ENCODE assay signal across 35 mouse cellular contexts in genomic region chrX:38315884-38316283, GRCm38 (mm10). TPM values are rescaled to one million over a fixed set of nuclear protein-coding genes. Genes with fewer than 3 reads are reported as not detected.
"Had no signal": no experiment of that assay in that cellular context is flagged by ENCODE, and none has a peak within 500 bp of the region (broad histone marks: within the 10 kb centered on the region; RNA-seq: fewer than 3 reads in every experiment).

Gene Atp1b4 (plus strand): TSS chrX:38316184.

- ATAC-seq: hindbrain, embryonic 16.5 days; inflammation-experienced regulatory T-cells, adult 6 months; intestine, embryonic 15.5 days; intestine, postnatal 0 days; liver, postnatal 0 days had no signal

- H3K27me3 ChIP-seq: heart, embryonic 12.5 days; hindbrain, embryonic 12.5 days; intestine, embryonic 15.5 days; limb, embryonic 13.5 days; liver, embryonic 13.5 days; liver, embryonic 15.5 days had no signal

- H3K27ac ChIP-seq: heart, embryonic 10.5 days; hindbrain, embryonic 10.5 days; hindbrain, embryonic 12.5 days; hindbrain, embryonic 14.5 days; intestine, embryonic 15.5 days; layer of hippocampus, adult 2 months; left cerebral cortex, adult 2 months; limb, embryonic 13.5 days; liver, embryonic 13.5 days; liver, embryonic 15.5 days had no signal

- H3K36me3 ChIP-seq: heart, embryonic 10.5 days; heart, embryonic 12.5 days; hindbrain, embryonic 10.5 days; hindbrain, embryonic 12.5 days; intestine, embryonic 15.5 days; limb, embryonic 13.5 days; liver, embryonic 13.5 days; liver, embryonic 15.5 days had no signal

- H3K4me2 ChIP-seq: heart, embryonic 12.5 days; hindbrain, embryonic 12.5 days; hindbrain, embryonic 14.5 days; intestine, embryonic 15.5 days; limb, embryonic 13.5 days; liver, embryonic 11.5 days; liver, embryonic 13.5 days; liver, embryonic 15.5 days had no signal

- H3K4me3 ChIP-seq: heart, embryonic 10.5 days; heart, embryonic 12.5 days; hindbrain, embryonic 10.5 days; hindbrain, embryonic 12.5 days; intestine, embryonic 15.5 days; layer of hippocampus, adult 2 months; left cerebral cortex, adult 2 months; limb, embryonic 13.5 days; liver, embryonic 13.5 days; liver, embryonic 15.5 days had no signal

- DNase-seq: heart, adult 18-20 months; heart, postnatal 10 days; heart, postnatal 4 days; kidney, adult 18-20 months; kidney, adult 8-10 months; kidney, postnatal 10 days; kidney, postnatal 25 days; kidney, postnatal 4 days; liver; liver, embryonic 13.5 days; liver, postnatal 0 days had no signal

- H3K9ac ChIP-seq: heart, embryonic 12.5 days; hindbrain, embryonic 12.5 days; hindbrain, embryonic 14.5 days; intestine, embryonic 15.5 days; limb, embryonic 13.5 days; liver, embryonic 13.5 days; liver, embryonic 15.5 days; liver, postnatal 0 days had no signal

- H3K4me1 ChIP-seq: heart, embryonic 10.5 days; intestine, embryonic 15.5 days; limb, embryonic 13.5 days; liver, embryonic 13.5 days; liver, embryonic 15.5 days had no signal

- H3K9me3 ChIP-seq: heart, embryonic 10.5 days; heart, embryonic 12.5 days; hindbrain, embryonic 10.5 days; hindbrain, embryonic 12.5 days; intestine, embryonic 15.5 days; limb, embryonic 13.5 days; liver, embryonic 13.5 days; liver, embryonic 15.5 days had no signal

RNA-seq across cellular contexts. Expression of gene Atp1b4, which starts in this region (rescaled TPM):
- total RNA-seq: granulocyte monocyte progenitor cell, adult 5-6 weeks; heart, adult 18-20 months; heart, adult 8-10 months; heart, postnatal 25 days; layer of hippocampus, adult 2 months; layer of hippocampus, postnatal 10 days; layer of hippocampus, postnatal 25 days; left cerebral cortex, adult 2 months; left cerebral cortex, postnatal 14 days; left cerebral cortex, postnatal 36 days had no signal
- polyA plus RNA-seq: frontal cortex, adult 2 months; heart, embryonic 10.5 days; heart, embryonic 12.5 days; hindbrain, embryonic 10.5 days; hindbrain, embryonic 14.5 days; inflammation-experienced regulatory T-cells, adult 6 months; intestine, postnatal 0 days; kidney, embryonic 14.5 days; limb, embryonic 11.5 days; liver, embryonic 11.5 days had no signal
